Mouse (Mus musculus) G1E (cell line): Measurements from ENCODE around the gene Flvcr1.

ENCODE experiments used
- CTCF ChIP-seq: IDR thresholded peaks from 2 replicates; pipeline ENCODE4 v1.5.1; 2012; ENCODE audit warnings: low read depth, low read length, inconsistent platforms, mixed read lengths
- GATA1 ChIP-seq: IDR thresholded peaks from 2 replicates; pipeline ENCODE4 v1.6.1; 2012; ENCODE audit warnings: borderline replicate concordance, low read length, inconsistent platforms, mixed read lengths

DNA sequence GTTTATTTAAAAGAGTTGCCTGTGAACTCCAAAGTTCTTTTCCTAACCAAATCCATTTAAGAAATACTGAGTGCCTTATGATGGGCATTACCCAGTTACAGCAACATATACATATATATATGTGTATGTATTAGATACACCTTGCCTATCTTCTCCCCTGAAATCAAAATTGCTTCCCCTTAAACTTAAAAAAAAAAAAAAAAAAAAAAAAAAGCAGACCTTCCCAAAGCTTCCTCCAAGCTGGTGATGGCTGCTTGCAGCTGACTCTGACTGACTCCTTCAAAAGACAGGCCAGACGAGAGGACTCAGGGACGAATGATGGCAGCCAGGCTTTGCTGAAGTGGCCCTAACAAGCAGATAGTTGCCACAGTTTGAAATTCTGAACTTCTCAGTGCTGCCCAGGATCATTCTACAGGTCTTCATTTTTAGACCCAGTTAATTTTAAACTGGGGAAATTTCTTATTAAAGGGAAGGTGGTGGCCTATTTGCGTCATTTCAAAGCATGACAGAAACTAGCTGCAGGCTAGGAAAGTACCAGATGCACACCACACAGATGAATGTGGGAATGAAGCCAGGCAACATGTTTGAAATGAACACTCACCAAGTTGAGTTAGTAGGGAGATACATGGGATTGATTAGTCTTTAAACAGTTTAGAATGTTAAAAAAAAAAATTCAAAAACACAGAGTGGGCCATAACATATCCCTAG lies 5.6 kb downstream of the Flvcr1 start:
- no peak for TF ChIP-seq CTCF
- no peak for TF ChIP-seq GATA1
